Mouse (Mus musculus) spleen, adult 2 months (tissue): Measurements from ENCODE around the gene Kcnh6.

Experiments
- CTCF ChIP-seq: fragments of 200-500 bp; IDR thresholded peaks from 2 replicates; pipeline ENCODE4 v1.5.1; 2011; ENCODE audit warnings: mild to moderate bottlenecking, inconsistent platforms; ENCODE audit not compliant: insufficient read depth, insufficient read length, insufficient replicate concordance; ENCODE audit errors: extremely low read depth
- POLR2A ChIP-seq: fragments of 200-500 bp; IDR thresholded peaks from 2 replicates; pipeline ENCODE4 v1.6.1; 2011; ENCODE audit warnings: low read depth, low read length, inconsistent platforms

DNA sequence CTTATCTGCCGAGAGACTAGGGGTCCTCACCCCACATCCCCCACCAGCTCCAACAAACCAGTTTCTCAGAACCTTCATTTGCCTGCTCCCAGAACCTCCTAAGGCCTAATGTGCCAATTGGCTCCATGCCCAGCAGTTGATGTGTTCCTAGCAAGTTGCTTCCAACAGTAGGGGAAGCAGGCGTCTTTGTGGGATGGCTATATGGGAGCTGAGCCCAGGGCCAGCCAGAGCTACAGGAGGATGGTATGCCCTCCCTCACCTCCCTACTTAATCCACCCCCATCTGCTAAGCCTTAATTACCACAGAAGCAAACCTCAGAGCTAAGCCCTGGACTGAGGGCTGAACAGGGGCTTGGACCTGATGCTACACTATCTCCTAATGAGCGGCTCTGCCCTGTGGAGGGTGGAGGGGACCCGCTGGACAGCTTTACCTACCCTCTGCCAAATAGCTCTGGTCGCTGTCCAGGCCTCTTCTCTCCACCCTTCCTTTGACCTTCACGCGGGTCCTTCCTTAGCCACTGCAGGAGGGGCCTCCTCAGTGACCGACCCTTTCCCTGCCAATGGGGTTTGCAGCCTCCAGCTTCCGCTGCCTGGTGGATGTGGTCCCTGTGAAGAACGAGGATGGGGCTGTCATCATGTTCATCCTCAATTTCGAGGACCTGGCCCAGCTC lies 5.8 kb downstream of the Kcnh6 start:
- TF ChIP-seq CTCF = no peak
- TF ChIP-seq POLR2A = no peak
